Mouse (Mus musculus) heart, postnatal 4 days (tissue): ENCODE results near the gene Cpped1. TPM values are rescaled to one million over a fixed set of nuclear protein-coding genes. Genes with fewer than 3 reads are reported as not detected.

Source experiments
- DNase-seq: peaks from one replicate; pipeline ENCODE4 v3.0.0; 2021
- total RNA-seq, 2 experiments: library from RNA; stranded (reverse); gene quantifications; 2 replicates each; pipeline ENCODE4 v1.2.3; 2021

Cpped1 gene
- total RNA-seq, 2 experiments from 2014 or later, result 62.1 to 65.9 TPM

GRCm38 (mm10) chr16:11757951-11758350 lies 151.3 kb downstream of the Cpped1 start:
- DNase-seq, result no peak

DNA sequence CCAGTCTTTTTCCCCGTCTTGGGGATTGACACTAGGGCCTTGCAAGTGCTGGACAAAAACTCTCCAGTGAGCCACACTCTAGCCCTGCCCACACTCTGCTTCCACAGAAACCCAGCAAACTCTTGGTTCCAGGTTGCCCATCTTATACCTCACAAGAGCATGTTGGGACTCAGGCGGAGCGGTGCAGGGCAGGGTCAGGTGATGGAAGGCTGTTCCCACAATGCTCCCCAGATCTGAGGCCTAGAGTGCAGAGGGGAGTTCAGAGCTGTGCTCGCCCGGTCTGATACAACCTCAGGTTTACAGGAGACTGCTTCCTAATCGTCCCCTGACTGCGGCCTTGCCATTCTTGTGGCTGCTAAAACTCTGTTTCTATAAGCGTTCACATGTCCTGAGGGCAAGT lies 151.8 kb downstream of the Cpped1 start:
- no peak for DNase-seq

- no peak for DNase-seq
Measured at GRCm38 (mm10) chr16:11756598-11757245, 152.5 kb downstream of the Cpped1 start.

DNA sequence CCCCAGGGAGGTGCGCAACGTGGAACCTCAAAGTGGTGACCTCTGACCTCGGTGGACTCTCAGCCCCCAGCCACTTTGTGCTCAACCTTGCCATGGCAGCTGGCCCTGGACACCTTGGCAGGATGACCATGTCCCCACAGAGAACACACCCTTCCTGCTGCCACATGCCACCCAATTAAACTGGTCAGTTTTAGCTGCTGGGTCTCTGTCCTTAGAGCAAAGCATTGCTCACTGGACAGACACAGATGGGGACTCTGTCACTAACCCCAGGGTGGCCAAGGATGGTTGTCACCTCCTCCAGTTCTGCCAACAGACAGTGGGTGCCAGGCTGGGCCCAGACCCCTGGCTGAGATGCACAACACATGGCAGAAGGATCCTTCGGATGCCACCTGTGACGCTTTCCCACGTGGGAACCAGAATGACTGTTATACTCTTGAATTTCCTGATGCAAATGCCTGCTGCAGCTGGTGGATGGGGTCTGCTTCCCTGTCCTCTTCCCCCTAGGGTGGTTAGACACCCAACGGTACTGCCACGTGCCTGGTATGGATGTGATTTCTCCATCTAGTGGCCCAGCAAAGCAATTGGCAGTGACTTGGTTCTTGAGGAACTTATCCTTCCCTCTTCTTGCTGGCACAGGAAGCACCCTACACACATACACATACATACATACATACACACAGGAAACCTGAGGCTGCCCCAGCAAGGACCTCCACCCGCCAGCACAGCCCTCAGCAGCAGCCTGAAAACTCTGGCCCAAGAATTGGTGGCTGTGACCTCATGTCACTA lies 153.8 kb downstream of the Cpped1 start:
- DNase-seq, result no peak

GRCm38 (mm10) chr16:11754136-11754535 lies 155.1 kb downstream of the Cpped1 start:
- no peak for DNase-seq

Other genes starting within 250 kb of the Cpped1 start
- under 1 TPM; 0.21 to 0.54 TPM for gene Shisa9, start 74.7 kb upstream of the Cpped1 start, total RNA-seq